Mouse (Mus musculus): ENCODE measurements around the gene Rhbdd2.

Gene Rhbdd2

GRCm38 (mm10) chr5:135646038-135646437, 13.6 kb downstream of the Rhbdd2 start:
- no peak for DNase-seq

GRCm38 (mm10) chr5:135648461-135649308, 16.3 kb downstream of the Rhbdd2 start:
- no peak for DNase-seq

- DNase-seq: no peak
Observed at GRCm38 (mm10) chr5:135649309-135649633, 16.9 kb downstream of the Rhbdd2 start.

- no peak for DNase-seq
Observed at GRCm38 (mm10) chr5:135651536-135651935, 19.1 kb downstream of the Rhbdd2 start.

GRCm38 (mm10) chr5:135653209-135653608, 20.8 kb downstream of the Rhbdd2 start:
- no peak for DNase-seq

GRCm38 (mm10) chr5:135656046-135656445, 23.6 kb downstream of the Rhbdd2 start:
- DNase-seq: no peak

- no peak for DNase-seq
Observed at GRCm38 (mm10) chr5:135657128-135657527, 24.7 kb downstream of the Rhbdd2 start.

- DNase-seq: no peak
Observed at GRCm38 (mm10) chr5:135657703-135658373, 25.4 kb downstream of the Rhbdd2 start.

GRCm38 (mm10) chr5:135659956-135660355, 27.5 kb downstream of the Rhbdd2 start:
- DNase-seq: no peak

- DNase-seq: no peak
Observed at GRCm38 (mm10) chr5:135660535-135660934, 28.1 kb downstream of the Rhbdd2 start.

GRCm38 (mm10) chr5:135666890-135667289, 34.5 kb downstream of the Rhbdd2 start:
- no peak for DNase-seq

GRCm38 (mm10) chr5:135668071-135668470, 35.7 kb downstream of the Rhbdd2 start:
- no peak for DNase-seq

- DNase-seq: no peak
Observed at GRCm38 (mm10) chr5:135669741-135670275, 37.4 kb downstream of the Rhbdd2 start, which contains the start of gene Por. Gene Por, plus strand, starts transcription at chr5:135670033.

GRCm38 (mm10) chr5:135670881-135671280, 38.5 kb downstream of the Rhbdd2 start:
- no peak for DNase-seq

GRCm38 (mm10) chr5:135672509-135672908, 40.1 kb downstream of the Rhbdd2 start:
- DNase-seq: no peak

GRCm38 (mm10) chr5:135672980-135673379, 40.6 kb downstream of the Rhbdd2 start:
- DNase-seq: no peak

- no peak for DNase-seq
Observed at GRCm38 (mm10) chr5:135674349-135674775, 41.9 kb downstream of the Rhbdd2 start.

- DNase-seq: peak; percentile 24 to 45
Observed at GRCm38 (mm10) chr5:135674821-135675220, 42.4 kb downstream of the Rhbdd2 start.

- no peak for DNase-seq
Observed at GRCm38 (mm10) chr5:135676696-135677095, 44.3 kb downstream of the Rhbdd2 start.

GRCm38 (mm10) chr5:135677251-135677650, 44.8 kb downstream of the Rhbdd2 start:
- DNase-seq: no peak

GRCm38 (mm10) chr5:135678481-135678880, 46.1 kb downstream of the Rhbdd2 start:
- no peak for DNase-seq

GRCm38 (mm10) chr5:135680967-135681545, 48.6 kb downstream of the Rhbdd2 start:
- no peak for DNase-seq

- DNase-seq: no peak
Observed at GRCm38 (mm10) chr5:135682009-135682408, 49.6 kb downstream of the Rhbdd2 start.

Data from cerebellum, adult 18-20 months (tissue).